15 mouse cellular contexts compared by ENCODE assay signal in genomic region chr11:8073321-8073720, GRCm38 (mm10).
"Had no signal": no experiment of that assay in that cellular context is flagged by ENCODE, and none has a peak within 500 bp of the region (broad histone marks: within the 10 kb centered on the region; RNA-seq: fewer than 3 reads in every experiment).

No protein-coding gene starts in this region.

- H3K4me3 ChIP-seq: limb, embryonic 12.5 days; limb, embryonic 15.5 days; liver, embryonic 13.5 days had no signal

- H3K9ac ChIP-seq: limb, embryonic 12.5 days; limb, embryonic 15.5 days; liver, embryonic 13.5 days had no signal

- H3K27ac ChIP-seq: limb, embryonic 12.5 days; limb, embryonic 15.5 days; liver, embryonic 13.5 days had no signal

- H3K36me3 ChIP-seq: limb, embryonic 12.5 days; limb, embryonic 15.5 days; liver, embryonic 13.5 days had no signal

- H3K9me3 ChIP-seq: limb, embryonic 12.5 days; limb, embryonic 15.5 days; liver, embryonic 13.5 days had no signal

- H3K4me1 ChIP-seq: liver, embryonic 13.5 days had no signal

- H3K4me2 ChIP-seq: limb, embryonic 12.5 days; limb, embryonic 15.5 days; liver, embryonic 13.5 days; midbrain, embryonic 11.5 days had no signal

- DNase-seq: kidney, postnatal 10 days; kidney, postnatal 36 days; layer of hippocampus, postnatal 36 days; left cerebral cortex, postnatal 4 days; liver, embryonic 13.5 days; lung, adult 2 months; lung, postnatal 14 days; lung, postnatal 4 days; midbrain, embryonic 14.5 days; thymus, adult 2 months; thymus, postnatal 14 days; thymus, postnatal 4 days had no signal

- H3K27me3 ChIP-seq: limb, embryonic 12.5 days; limb, embryonic 15.5 days; liver, embryonic 13.5 days had no signal
